21 mouse cellular contexts compared by ENCODE assay signal in the genomic region with DNA sequence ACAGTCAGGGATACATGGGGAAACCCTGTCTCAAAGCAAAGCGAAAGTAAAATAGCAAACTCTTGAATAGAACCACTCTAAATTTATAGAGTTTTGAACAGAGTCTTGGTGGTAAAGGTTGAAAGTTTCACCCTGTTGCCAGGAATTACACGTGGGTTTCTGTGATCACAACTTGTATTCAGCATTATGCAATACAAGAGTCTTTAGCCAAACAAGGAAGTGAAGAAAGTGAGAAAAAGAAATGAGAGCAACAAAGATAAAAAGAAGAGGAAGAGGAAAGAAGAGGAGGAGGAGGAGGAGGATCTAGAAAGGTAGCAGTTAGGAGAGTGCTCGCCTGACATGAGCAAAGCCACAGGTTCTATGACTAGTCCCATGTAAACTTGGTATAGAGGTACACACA. TPM values are rescaled to one million over a fixed set of nuclear protein-coding genes. Genes with fewer than 3 reads are reported as not detected.
DNase-seq lines count a peak whose midpoint lies in the region; ATAC-seq and TF ChIP-seq lines count a peak whose summit lies in the region.
"Had no signal": no experiment of that assay in that cellular context is flagged by ENCODE, and none has a peak within 500 bp of the region (broad histone marks: within the 10 kb centered on the region; RNA-seq: fewer than 3 reads in every experiment).

No protein-coding gene starts in this region.

- no peak for TF ChIP-seq CTCF in liver, adult 2 months (IDR thresholded peaks at IDR 0.05; ENCODE audit: low read depth, low read length)

- H3K4me3 ChIP-seq in liver, adult 2 months (ENCODE audit: insufficient read depth, low read depth, low read length): no peak overlapping the region
- H3K4me3 ChIP-seq in liver, embryonic 11.5 days (ENCODE audit: low read depth, low read length): no peak overlapping the region
- H3K4me3 ChIP-seq: embryonic facial prominence, embryonic 10.5 days; forebrain, embryonic 13.5 days; intestine, embryonic 15.5 days had no signal

- no peaks in the 10 kb centered on the region for H3K79me2 ChIP-seq in liver, adult 2 months (ENCODE audit: control insufficient read depth, insufficient read depth, low read length)

- peaks cover 2% of the 10 kb centered on the region for H3K36me3 ChIP-seq in liver, adult 2 months (ENCODE audit: control insufficient read depth, insufficient read depth, low read length)
- H3K36me3 ChIP-seq in liver, embryonic 11.5 days (ENCODE audit: control insufficient read depth, insufficient read depth, low read length): no peaks in the 10 kb centered on the region
- H3K36me3 ChIP-seq: embryonic facial prominence, embryonic 10.5 days; intestine, embryonic 15.5 days had no signal

- H3K4me1 ChIP-seq in liver, adult 2 months (ENCODE audit: control insufficient read depth, insufficient read depth, low read length): peaks cover 2% of the 10 kb centered on the region; the same call in 1 of the 2 replicates
- no peaks in the 10 kb centered on the region for H3K4me1 ChIP-seq in liver, embryonic 11.5 days (replicated peaks; ENCODE audit: control insufficient read depth, insufficient read depth, low read length)
- H3K4me1 ChIP-seq: forebrain, embryonic 13.5 days; intestine, embryonic 15.5 days had no signal

- 63% methylated on average over 3 of the region's 3 CpGs for WGBS in liver, adult 2 months
- WGBS in liver, embryonic 11.5 days: 58% methylated on average over 3 of the region's 3 CpGs

- peak; percentile 42 for DNase-seq in liver, adult 2 months (ENCODE audit: extremely low read depth, low read depth, low spot score)
- no peak for DNase-seq in liver, embryonic 11.5 days (ENCODE audit: low spot score)
- peak; percentile 37 for DNase-seq in MEL-GATA-1-ER (ENCODE audit: extremely low read depth, low read depth)
- no peak for DNase-seq in kidney, postnatal 4 days
- no peak for DNase-seq in layer of hippocampus, adult 9-10 months (ENCODE audit: low spot score)
- DNase-seq in gastrocnemius, postnatal 36 days: no peak
- DNase-seq: adrenal gland, postnatal 10 days; cerebellum, adult 11-12 months; cerebellum, adult 9-10 months; cerebellum, postnatal 36 days; forebrain, postnatal 0 days; gastrocnemius, postnatal 14 days; heart, adult 11 months; heart, postnatal 10 days had no signal

- TF ChIP-seq POLR2A in liver, adult 2 months (IDR thresholded peaks at IDR 0.05; ENCODE audit: extremely low read depth, insufficient read depth, low read length): no peak

- H3K27me3 ChIP-seq in liver, adult 2 months (ENCODE audit: control insufficient read depth, insufficient read depth, low read length): no peaks in the 10 kb centered on the region
- no peaks in the 10 kb centered on the region for H3K27me3 ChIP-seq in liver, embryonic 11.5 days (replicated peaks; ENCODE audit: control insufficient read depth, insufficient read depth, low read length)
- H3K27me3 ChIP-seq: forebrain, embryonic 13.5 days; intestine, embryonic 15.5 days; Patski had no signal

- H3K27ac ChIP-seq in liver, adult 2 months (replicated peaks; ENCODE audit: insufficient read depth, low read depth, low read length): no peak overlapping the region
- H3K27ac ChIP-seq in liver, embryonic 11.5 days (ENCODE audit: low read depth, low read length): no peak overlapping the region
- H3K27ac ChIP-seq: embryonic facial prominence, embryonic 10.5 days; forebrain, embryonic 13.5 days; hindbrain, embryonic 14.5 days; intestine, embryonic 15.5 days had no signal

- intact Hi-C loops in gastrocnemius, postnatal 36 days (cut with DNase I): no loop called here

- ATAC-seq in liver, embryonic 11.5 days (replicated peaks; ENCODE audit: low FRiP score): no peak
- ATAC-seq in common myeloid progenitor, adult 5-6 weeks (replicated peaks; ENCODE audit: low read depth, poor library complexity, severe bottlenecking): peak; percentile 32; the same call in 1 of the 2 replicates
- ATAC-seq: activated CD4-positive, CD25-positive, alpha-beta regulatory T cell, adult 4 months; forebrain, embryonic 13.5 days; forebrain, postnatal 0 days; intestine, embryonic 15.5 days; Patski had no signal

- H3K9ac ChIP-seq in liver, adult 2 months (ENCODE audit: low read depth, low read length): no peak overlapping the region
- no peak overlapping the region for H3K9ac ChIP-seq in liver, embryonic 11.5 days (ENCODE audit: low read depth, low read length)
- H3K9ac ChIP-seq: forebrain, embryonic 13.5 days; forebrain, postnatal 0 days; hindbrain, embryonic 14.5 days; intestine, embryonic 15.5 days had no signal

- no peak overlapping the region for H3K4me2 ChIP-seq in liver, embryonic 11.5 days
- H3K4me2 ChIP-seq: forebrain, embryonic 13.5 days; hindbrain, embryonic 14.5 days; intestine, embryonic 15.5 days had no signal

- no peaks in the 10 kb centered on the region for H3K9me3 ChIP-seq in liver, embryonic 11.5 days (ENCODE audit: control insufficient read depth, low read length)
- H3K9me3 ChIP-seq: embryonic facial prominence, embryonic 10.5 days; forebrain, embryonic 13.5 days; intestine, embryonic 15.5 days had no signal

RNA-seq across cellular contexts. Expression of gene Abca4, which starts 21.9 kb away (rescaled TPM):
- total RNA-seq in liver, adult 2 months (2014; rRNA removed): 0.20 and 0.37 TPM in 2 replicates
- polyA plus RNA-seq in liver, adult 2 months (2012; rRNA removed): 0.05 and 0.10 TPM in 2 replicates
- polyA plus RNA-seq in liver, embryonic 11.5 days (2014; fragmentation: Nextera tagmentation; extraction: Ambion mirVana): 1.3 and 3.2 TPM in 2 replicates
- total RNA-seq in common myeloid progenitor, adult 5-6 weeks (2017): 1.2 and 2.4 TPM in 2 replicates
- total RNA-seq in gastrocnemius, postnatal 36 days (2021): 1 to 10 TPM in 1 of 2 experiments, under 1 TPM in 1; 0.79 to 1.2 TPM
- polyA plus RNA-seq: activated CD4-positive, CD25-positive, alpha-beta regulatory T cell, adult 4 months had no signal

Comparison
In these comparisons a context has a peak if more than half of its experiments do, and no peak if none do; other contexts are left out.
1. DNase-seq: peak in liver, adult 2 months (single experiment) and MEL-GATA-1-ER (single experiment); none in liver, embryonic 11.5 days (single experiment), kidney, postnatal 4 days (0 of 2), layer of hippocampus, adult 9-10 months (single experiment) and gastrocnemius, postnatal 36 days (0 of 2).